Mouse (Mus musculus) hematopoietic stem cell, adult 5-6 weeks (primary cell): ENCODE data around the gene Ppp4r3a. TPM values are rescaled to one million over a fixed set of nuclear protein-coding genes. Genes with fewer than 3 reads are reported as not detected.

Experiments
- ATAC-seq, 2 experiments: fragments of 125-278 bp in 1 of 2; replicated peaks in 1 of 2; 2 replicates each; pipeline ENCODE4 v1.8.0; 2016 to 2017; ENCODE audit warnings: inconsistent platforms in 2 of 2, mild to moderate bottlenecking in 2 of 2, moderate number of reproducible peaks in 2 of 2, low read depth in 1 of 2, moderate TSS enrichment in 1 of 2; ENCODE audit not compliant: low FRiP score in 2 of 2, poor library complexity in 2 of 2, severe bottlenecking in 2 of 2, insufficient read depth in 1 of 2, low TSS enrichment in 1 of 2
- total RNA-seq: library from RNA; stranded (forward); fragments of 172-1452, 232-1000 nt; gene quantifications from 2 replicates; pipeline ENCODE4 v1.2.3, GENCODE M21; 2017

Gene Ppp4r3a
- total RNA-seq, 1 experiment from 2014 or later, result 168 TPM

GRCm38 (mm10) chr12:101002801-101003513 lies 80.5 kb downstream of the Ppp4r3a start:
- no peak for ATAC-seq

GRCm38 (mm10) chr12:100999061-100999954 lies 84.2 kb downstream of the Ppp4r3a start:
- no peak for ATAC-seq

- ATAC-seq, result no peak
Measured at GRCm38 (mm10) chr12:100998564-100998962, 84.9 kb downstream of the Ppp4r3a start.

GRCm38 (mm10) chr12:100997830-100998563 lies 85.5 kb downstream of the Ppp4r3a start:
- ATAC-seq, result no peak

- no peak for ATAC-seq
Measured at GRCm38 (mm10) chr12:100996378-100996898, 87.1 kb downstream of the Ppp4r3a start.

DNA sequence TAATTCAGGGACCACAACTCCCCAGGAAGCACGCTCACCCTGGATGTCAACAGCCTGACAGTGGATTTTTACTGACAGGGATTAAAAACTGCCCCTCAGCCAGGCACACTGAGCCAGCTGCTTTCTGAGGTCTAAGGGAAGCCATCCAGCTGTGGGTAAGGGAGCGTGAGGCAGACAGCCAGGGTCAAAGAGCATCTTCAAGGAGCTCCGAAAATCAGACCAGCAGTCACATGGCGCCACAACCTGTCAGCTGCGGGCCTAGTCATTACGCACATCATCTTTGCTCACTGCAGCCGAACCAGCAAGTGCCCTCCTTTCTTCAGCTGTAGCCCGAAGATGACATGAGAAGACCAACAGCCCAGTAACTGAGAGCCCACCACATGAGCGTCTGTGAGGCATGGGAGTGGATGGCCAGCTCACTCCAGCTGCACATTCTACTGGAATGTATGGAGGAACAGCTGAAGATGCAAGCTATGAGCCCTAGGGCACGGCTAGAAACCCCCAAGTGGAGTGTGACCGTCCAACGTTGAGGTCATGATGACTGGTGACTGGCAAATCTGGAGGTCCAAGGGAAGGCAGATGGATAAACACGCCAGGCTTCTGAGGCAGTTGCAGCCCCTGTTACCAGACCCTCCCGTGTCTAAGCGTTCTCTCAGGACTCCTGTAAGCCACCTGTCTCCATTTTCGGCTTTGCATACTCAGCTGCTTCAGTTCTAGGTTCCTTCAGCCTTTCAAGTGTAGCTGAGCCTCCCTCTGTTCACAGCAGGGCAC lies 87.7 kb downstream of the Ppp4r3a start:
- no peak for ATAC-seq

DNA sequence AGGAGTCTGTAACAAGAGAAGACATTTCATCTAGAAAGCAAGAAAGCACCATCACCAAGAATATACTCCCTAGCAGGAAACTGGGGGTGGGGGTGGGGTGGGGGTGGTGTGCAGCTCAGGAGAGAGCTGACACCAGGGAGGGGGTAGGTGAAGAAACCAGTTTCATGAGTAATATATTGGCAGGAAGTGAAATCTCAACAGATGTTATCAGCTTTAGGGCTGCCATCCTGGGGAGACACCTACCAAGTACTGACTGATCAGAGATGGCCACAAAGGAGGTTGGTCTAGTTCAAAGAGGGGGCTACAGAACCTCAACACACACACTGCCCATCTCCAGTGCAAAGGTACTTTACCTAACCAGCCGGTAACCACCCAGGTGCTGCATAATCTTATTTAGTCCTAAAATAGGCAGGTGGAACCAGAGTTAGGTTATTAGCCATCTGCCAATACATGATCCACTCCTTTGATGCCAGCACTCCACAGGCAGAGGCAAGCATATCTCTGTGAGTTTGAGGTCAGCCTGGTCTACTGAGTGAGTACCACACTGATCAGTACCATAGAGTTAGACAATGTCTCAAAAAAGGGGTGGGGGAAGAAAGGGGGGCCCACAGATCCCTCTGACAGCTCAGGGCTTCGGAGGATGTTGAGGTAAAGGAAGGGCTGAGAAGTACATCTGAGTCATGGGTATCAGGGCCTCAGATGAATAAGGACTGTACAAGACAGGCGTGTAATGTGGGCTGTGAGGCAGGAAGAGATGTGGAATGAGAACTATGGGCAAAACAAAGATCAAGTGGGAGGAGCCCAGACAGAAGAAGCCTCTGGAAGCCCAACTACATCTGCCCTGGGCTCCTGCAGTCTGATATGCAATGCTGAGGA lies 89.1 kb downstream of the Ppp4r3a start:
- no peak for ATAC-seq

DNA sequence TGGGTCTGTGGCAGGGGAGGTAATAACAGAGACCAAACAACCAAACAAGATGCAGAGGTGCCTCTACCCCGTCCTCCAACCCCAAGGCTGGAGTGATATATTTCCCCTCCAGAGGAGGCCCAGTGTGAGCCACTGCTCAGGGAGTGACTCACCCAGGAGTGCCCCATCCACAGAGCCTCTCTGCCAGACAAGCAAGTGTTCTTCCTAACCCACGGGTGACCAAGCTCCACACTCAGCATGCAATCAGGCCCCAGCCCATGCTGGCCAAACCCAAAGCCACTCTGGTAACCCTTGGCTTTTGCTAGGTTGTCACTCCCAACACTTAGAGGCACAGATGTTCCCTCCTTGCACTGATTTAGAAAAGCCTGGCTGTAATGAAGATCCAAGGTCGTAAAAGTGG lies 90.4 kb downstream of the Ppp4r3a start:
- no peak for ATAC-seq

DNA sequence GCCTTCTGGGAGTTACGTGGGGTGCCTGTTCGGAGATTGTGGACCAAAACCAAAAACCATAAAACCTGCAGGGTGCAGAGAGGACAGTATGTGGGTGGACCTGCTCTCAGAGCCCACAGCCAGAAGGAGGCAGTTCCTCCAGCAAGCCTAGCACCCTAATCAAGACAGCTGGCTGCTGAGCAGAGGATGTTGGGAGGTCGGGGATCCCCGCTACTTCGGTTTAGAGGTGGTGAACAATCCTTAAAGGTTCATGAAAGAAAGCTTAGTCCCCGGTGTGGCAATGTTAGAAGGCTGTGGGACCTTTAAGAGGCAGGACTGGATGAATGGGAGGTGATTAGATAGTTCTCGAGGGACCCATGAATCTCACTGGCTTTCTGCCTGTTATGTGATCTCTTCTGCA lies 91.0 kb downstream of the Ppp4r3a start:
- no peak for ATAC-seq

DNA sequence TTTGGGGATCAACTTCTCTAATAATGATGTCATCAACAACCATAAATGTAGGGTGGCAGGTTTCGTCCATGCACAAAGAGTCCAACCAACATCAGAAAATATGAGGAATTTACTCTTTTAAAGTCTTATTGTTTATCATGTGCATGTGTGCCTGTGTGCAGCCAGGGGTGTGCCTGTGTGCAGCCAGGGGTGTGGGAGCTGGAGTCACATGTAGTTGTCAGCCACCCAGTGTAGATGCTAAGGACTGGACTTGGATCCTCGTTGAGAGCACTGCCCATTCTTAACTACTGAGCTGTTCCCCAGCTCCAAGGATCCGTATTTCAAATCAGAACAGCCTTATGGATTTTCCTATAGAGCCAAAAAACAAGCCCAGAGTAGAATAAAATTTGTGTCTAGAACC lies 92.4 kb downstream of the Ppp4r3a start:
- ATAC-seq, result no peak

DNA sequence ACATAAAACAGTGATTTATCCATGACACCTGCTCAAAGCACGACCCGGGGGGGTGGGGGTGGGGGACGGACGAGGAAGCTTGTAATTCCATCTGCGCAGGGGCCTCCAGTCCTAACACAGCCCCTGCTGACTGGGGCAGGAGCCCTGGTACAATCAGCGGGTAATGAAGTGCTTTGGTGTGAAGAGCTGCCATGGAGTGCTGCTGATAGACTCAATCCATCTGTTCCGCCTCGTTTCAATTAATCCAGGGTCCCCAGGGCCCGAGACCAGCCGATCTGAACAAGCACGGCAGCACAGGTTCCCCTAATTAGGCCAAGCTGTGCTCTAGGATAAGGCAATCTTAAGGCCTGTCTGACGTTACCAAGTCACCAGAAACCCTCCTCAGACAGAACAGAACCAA lies 93.2 kb downstream of the Ppp4r3a start:
- no peak for ATAC-seq

GRCm38 (mm10) chr12:100989780-100990288 lies 93.7 kb downstream of the Ppp4r3a start:
- ATAC-seq, result peak in 1 of 2 experiments; percentile 15; a peak in 1 of 4 replicates

Other genes starting within 250 kb of the Ppp4r3a start
- gene Gpr68, start 175.5 kb downstream of the Ppp4r3a start, total RNA-seq, result 0.30 and 0.56 TPM in 2 replicates
- gene Ccdc88c, start 54.6 kb downstream of the Ppp4r3a start, total RNA-seq, result 78.5 and 81.7 TPM in 2 replicates